Mouse (Mus musculus): ENCODE measurements at regions not wholly inside any gene's neighbourhood (a gene's known extent, or its start where the extent isn't known, plus 50 kb on each side); places are given as distances from the start of the nearest gene placed in this dataset.

GRCm38 (mm10) chr2:50819305-50819665, 329.6 kb downstream of the Rnd3 start:
- in situ Hi-C loops (cut with MboI; ENCODE audit: low sequenced_read_pairs in 2 of 2, unreplicated experiment in 2 of 2): no loop called here
- Histone ChIP-seq H3K27ac (ENCODE audit: insufficient read depth, low read depth, low read length, poor library complexity, severe bottlenecking) (no peak overlapping the region), H3K4me1 (ENCODE audit: control insufficient read depth in 2 of 2, insufficient read depth in 2 of 2, low read length in 2 of 2, poor library complexity in 1 of 2) (no peaks in the 10 kb centered on the region), H3K36me3 (ENCODE audit: control insufficient read depth, insufficient read depth, low read length, poor library complexity, severe bottlenecking) (no peaks in the 10 kb centered on the region), H3K4me3 (ENCODE audit: insufficient read depth in 1 of 2, low read depth in 1 of 2, low read length in 2 of 2, poor library complexity in 1 of 2, severe bottlenecking in 1 of 2) (no peak overlapping the region), H3K9ac (ENCODE audit: insufficient read depth, low read depth, low read length, poor library complexity, severe bottlenecking) (no peak overlapping the region), H3K9me3 (ENCODE audit: control insufficient read depth, insufficient read depth, low read depth, low read length) (no peaks in the 10 kb centered on the region)
- TF ChIP-seq HCFC1 (IDR thresholded peaks at IDR 0.05; ENCODE audit: borderline replicate concordance, insufficient read depth, low read length) (no peak), MAFK (IDR thresholded peaks at IDR 0.05; ENCODE audit: insufficient read depth, low read depth, low read length) (no peak), CHD2 (IDR thresholded peaks at IDR 0.05; ENCODE audit: low read depth, low read length) (no peak), ZNF384 (IDR thresholded peaks at IDR 0.05; ENCODE audit: low read depth, low read length) (no peak), ZC3H11A (IDR thresholded peaks at IDR 0.05; ENCODE audit: borderline replicate concordance, low read depth, low read length) (no peak)
- DNase-seq (ENCODE audit: low read depth, low spot score): no peak

- in situ Hi-C loops (cut with MboI; ENCODE audit: low sequenced_read_pairs in 2 of 2, unreplicated experiment in 2 of 2): no loop called here
- no peak overlapping the region for H3K4me3 ChIP-seq (ENCODE audit: insufficient read depth in 1 of 2, low read depth in 1 of 2, low read length in 2 of 2, poor library complexity in 1 of 2, severe bottlenecking in 1 of 2)
- H3K27ac ChIP-seq (ENCODE audit: insufficient read depth, low read depth, low read length, poor library complexity, severe bottlenecking): no peak overlapping the region
- no peaks in the 10 kb centered on the region for H3K9me3 ChIP-seq (ENCODE audit: control insufficient read depth, insufficient read depth, low read depth, low read length)
- H3K4me1 ChIP-seq (ENCODE audit: control insufficient read depth in 2 of 2, insufficient read depth in 2 of 2, low read length in 2 of 2, poor library complexity in 1 of 2): no peaks in the 10 kb centered on the region
- no peaks in the 10 kb centered on the region for H3K36me3 ChIP-seq (ENCODE audit: control insufficient read depth, insufficient read depth, low read length, poor library complexity, severe bottlenecking)
- DNase-seq (ENCODE audit: low read depth, low spot score): no peak
- no peak overlapping the region for H3K9ac ChIP-seq (ENCODE audit: insufficient read depth, low read depth, low read length, poor library complexity, severe bottlenecking)
- TF ChIP-seq ZC3H11A (IDR thresholded peaks at IDR 0.05; ENCODE audit: borderline replicate concordance, low read depth, low read length): no peak
- TF ChIP-seq MAFK (IDR thresholded peaks at IDR 0.05; ENCODE audit: insufficient read depth, low read depth, low read length): no peak
- no peak for TF ChIP-seq CHD2 (IDR thresholded peaks at IDR 0.05; ENCODE audit: low read depth, low read length)
- no peak for TF ChIP-seq ZNF384 (IDR thresholded peaks at IDR 0.05; ENCODE audit: low read depth, low read length)
Measured at GRCm38 (mm10) chr2:50818557-50819304, 330.2 kb downstream of the Rnd3 start.

DNA sequence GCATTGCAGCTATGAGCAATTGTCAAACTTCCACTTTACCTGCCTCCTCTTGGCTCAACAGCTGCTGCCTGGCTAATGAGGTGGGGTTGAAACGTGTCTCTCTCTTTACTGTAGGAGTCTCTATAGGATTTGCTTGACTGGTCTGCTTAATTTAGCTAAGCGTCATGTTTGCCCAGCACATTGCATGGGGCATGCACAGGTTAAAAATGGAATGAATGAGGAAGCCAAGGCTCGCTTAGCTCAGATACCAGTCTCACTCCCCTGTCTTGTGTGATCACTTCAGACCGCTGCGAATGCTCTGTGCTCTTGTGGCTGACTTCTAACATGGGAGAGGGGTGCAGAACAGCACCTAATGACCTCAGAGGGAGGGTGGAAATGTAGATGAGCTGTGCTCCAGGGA, 332.5 kb downstream of the Rnd3 start:
- Histone ChIP-seq H3K4me3 (ENCODE audit: insufficient read depth in 1 of 2, low read depth in 1 of 2, low read length in 2 of 2, poor library complexity in 1 of 2, severe bottlenecking in 1 of 2) (no peak overlapping the region), H3K4me1 (ENCODE audit: control insufficient read depth in 2 of 2, insufficient read depth in 2 of 2, low read length in 2 of 2, poor library complexity in 1 of 2) (no peaks in the 10 kb centered on the region), H3K9me3 (ENCODE audit: control insufficient read depth, insufficient read depth, low read depth, low read length) (no peaks in the 10 kb centered on the region), H3K9ac (ENCODE audit: insufficient read depth, low read depth, low read length, poor library complexity, severe bottlenecking) (no peak overlapping the region), H3K36me3 (ENCODE audit: control insufficient read depth, insufficient read depth, low read length, poor library complexity, severe bottlenecking) (no peaks in the 10 kb centered on the region), H3K27ac (ENCODE audit: insufficient read depth, low read depth, low read length, poor library complexity, severe bottlenecking) (no peak overlapping the region)
- TF ChIP-seq ZNF384 (IDR thresholded peaks at IDR 0.05; ENCODE audit: low read depth, low read length): no peak
- TF ChIP-seq HCFC1 (IDR thresholded peaks at IDR 0.05; ENCODE audit: borderline replicate concordance, insufficient read depth, low read length): no peak
- TF ChIP-seq ZC3H11A (IDR thresholded peaks at IDR 0.05; ENCODE audit: borderline replicate concordance, low read depth, low read length): no peak
- TF ChIP-seq MAFK (IDR thresholded peaks at IDR 0.05; ENCODE audit: insufficient read depth, low read depth, low read length): no peak
- no peak for TF ChIP-seq CHD2 (IDR thresholded peaks at IDR 0.05; ENCODE audit: low read depth, low read length)
- DNase-seq (ENCODE audit: low read depth, low spot score): no peak
- in situ Hi-C loops (cut with MboI; ENCODE audit: low sequenced_read_pairs in 2 of 2, unreplicated experiment in 2 of 2): no loop called here

GRCm38 (mm10) chr2:50815541-50815940, 333.4 kb downstream of the Rnd3 start:
- Histone ChIP-seq H3K4me3 (ENCODE audit: insufficient read depth in 1 of 2, low read depth in 1 of 2, low read length in 2 of 2, poor library complexity in 1 of 2, severe bottlenecking in 1 of 2) (no peak overlapping the region), H3K36me3 (ENCODE audit: control insufficient read depth, insufficient read depth, low read length, poor library complexity, severe bottlenecking) (no peaks in the 10 kb centered on the region), H3K9me3 (ENCODE audit: control insufficient read depth, insufficient read depth, low read depth, low read length) (no peaks in the 10 kb centered on the region), H3K9ac (ENCODE audit: insufficient read depth, low read depth, low read length, poor library complexity, severe bottlenecking) (no peak overlapping the region), H3K4me1 (ENCODE audit: control insufficient read depth in 2 of 2, insufficient read depth in 2 of 2, low read length in 2 of 2, poor library complexity in 1 of 2) (no peaks in the 10 kb centered on the region), H3K27ac (ENCODE audit: insufficient read depth, low read depth, low read length, poor library complexity, severe bottlenecking) (no peak overlapping the region)
- in situ Hi-C loops (cut with MboI; ENCODE audit: low sequenced_read_pairs in 2 of 2, unreplicated experiment in 2 of 2): no loop called here
- no peak for TF ChIP-seq HCFC1 (IDR thresholded peaks at IDR 0.05; ENCODE audit: borderline replicate concordance, insufficient read depth, low read length)
- TF ChIP-seq CHD2 (IDR thresholded peaks at IDR 0.05; ENCODE audit: low read depth, low read length): no peak
- TF ChIP-seq ZC3H11A (IDR thresholded peaks at IDR 0.05; ENCODE audit: borderline replicate concordance, low read depth, low read length): no peak
- no peak for DNase-seq (ENCODE audit: low read depth, low spot score)
